25 mouse cellular contexts compared by ENCODE assay signal in genomic region chr1:54448833-54449232, GRCm38 (mm10). TPM values are rescaled to one million over a fixed set of nuclear protein-coding genes. Genes with fewer than 3 reads are reported as not detected.
A peak's percentile ranks its signal among the peaks of the same experiment; 100 is the strongest.
DNase-seq lines count a peak whose midpoint lies in the region; ATAC-seq and TF ChIP-seq lines count a peak whose summit lies in the region.
"Had no signal": no experiment of that assay in that cellular context is flagged by ENCODE, and none has a peak within 500 bp of the region (broad histone marks: within the 10 kb centered on the region; RNA-seq: fewer than 3 reads in every experiment).

No protein-coding gene starts in this region.

- H3K4me2 ChIP-seq in CH12.LX (ENCODE audit: insufficient read depth, low read depth, poor library complexity, severe bottlenecking), result peak overlapping the region; percentile 71
- no peak overlapping the region for H3K4me2 ChIP-seq in forebrain, embryonic 12.5 days
- H3K4me2 ChIP-seq in intestine, embryonic 16.5 days (ENCODE audit: low read depth, low read length), result no peak overlapping the region
- H3K4me2 ChIP-seq: embryonic facial prominence, embryonic 12.5 days; embryonic facial prominence, embryonic 15.5 days; forebrain, embryonic 15.5 days; heart, embryonic 12.5 days; heart, embryonic 15.5 days; hindbrain, embryonic 13.5 days; intestine, embryonic 15.5 days had no signal

- no peak overlapping the region for H3K4me3 ChIP-seq in CH12.LX (replicated peaks in 1 of 3; ENCODE audit: low read depth in 2 of 3, low read length in 2 of 3, poor library complexity in 1 of 3)
- peak overlapping the region; percentile 20 for H3K4me3 ChIP-seq in megakaryocyte, embryonic 14.5 days (replicated peaks)
- H3K4me3 ChIP-seq in forebrain, embryonic 12.5 days (replicated peaks), result no peak overlapping the region
- H3K4me3 ChIP-seq in intestine, embryonic 16.5 days (ENCODE audit: low read length), result no peak overlapping the region
- H3K4me3 ChIP-seq: embryonic facial prominence, embryonic 12.5 days; embryonic facial prominence, embryonic 15.5 days; forebrain, embryonic 15.5 days; heart, embryonic 12.5 days; heart, embryonic 15.5 days; hindbrain, embryonic 10.5 days; hindbrain, embryonic 13.5 days; intestine, embryonic 15.5 days had no signal

- WGBS in forebrain, embryonic 12.5 days, result 78% methylated on average over 4 of the region's 4 CpGs
- 79% methylated on average over 4 of the region's 4 CpGs for WGBS in intestine, embryonic 16.5 days

- no peaks in the 10 kb centered on the region for H3K79me2 ChIP-seq in CH12.LX (replicated peaks; ENCODE audit: control insufficient read depth, extremely low read depth, insufficient read depth, poor library complexity, severe bottlenecking)

- H3K27me3 ChIP-seq in CH12.LX (replicated peaks), result peaks cover 10% of the 10 kb centered on the region
- H3K27me3 ChIP-seq in megakaryocyte, embryonic 14.5 days (replicated peaks), result peaks cover 25% of the 10 kb centered on the region
- H3K27me3 ChIP-seq in forebrain, embryonic 12.5 days, result 0 out of 2 replicates have a peak, but pooled peaks cover 6% of the 10 kb centered on the region
- H3K27me3 ChIP-seq in intestine, embryonic 16.5 days (replicated peaks; ENCODE audit: control insufficient read depth, insufficient read depth, low read length), result no peaks in the 10 kb centered on the region
- H3K27me3 ChIP-seq: embryonic facial prominence, embryonic 12.5 days; embryonic facial prominence, embryonic 15.5 days; forebrain, embryonic 15.5 days; intestine, embryonic 15.5 days had no signal

- in situ Hi-C loops in CH12.LX (cut with MboI; ENCODE audit: low pct_ligation_motif_present, low pct_unique_long_range_greater_than_20kb, low sequenced_read_pairs), result no loop called here

- dilution Hi-C loops in CH12.LX (cut with MboI; ENCODE audit: extremely low pct_ligation_motif_present, extremely low pct_unique_long_range_greater_than_20kb, low sequenced_read_pairs), result no loop called here

- H3K36me3 ChIP-seq in CH12.LX (replicated peaks in 1 of 2; ENCODE audit: control insufficient read depth in 1 of 2, insufficient read depth in 1 of 2, low read length in 1 of 2), result no peaks in the 10 kb centered on the region
- H3K36me3 ChIP-seq in megakaryocyte, embryonic 14.5 days (replicated peaks; ENCODE audit: low read length), result no peaks in the 10 kb centered on the region
- no peaks in the 10 kb centered on the region for H3K36me3 ChIP-seq in forebrain, embryonic 12.5 days (replicated peaks)
- H3K36me3 ChIP-seq in intestine, embryonic 16.5 days (ENCODE audit: control insufficient read depth, insufficient read depth, low read length), result no peaks in the 10 kb centered on the region
- H3K36me3 ChIP-seq: embryonic facial prominence, embryonic 12.5 days; embryonic facial prominence, embryonic 15.5 days; forebrain, embryonic 15.5 days; G1E; heart, embryonic 12.5 days; heart, embryonic 15.5 days; hindbrain, embryonic 10.5 days; hindbrain, embryonic 13.5 days; intestine, embryonic 15.5 days had no signal

- no peak for DNase-seq in CH12.LX (ENCODE audit: extremely low read depth)
- DNase-seq in cerebellum, adult 8-10 months, result no peak
- DNase-seq: adrenal gland, postnatal 10 days; cerebellum, adult 11-12 months; cerebellum, adult 9-10 months; cerebellum, postnatal 14 days; gastrocnemius, postnatal 14 days; heart, adult 18-20 months; heart, postnatal 10 days; heart, postnatal 36 days had no signal

- no peaks in the 10 kb centered on the region for H3K9me3 ChIP-seq in CH12.LX (replicated peaks; ENCODE audit: low read length)
- peaks cover 8% of the 10 kb centered on the region; the same call in 1 of the 2 replicates for H3K9me3 ChIP-seq in megakaryocyte, embryonic 14.5 days
- H3K9me3 ChIP-seq in forebrain, embryonic 12.5 days, result no peaks in the 10 kb centered on the region
- H3K9me3 ChIP-seq in intestine, embryonic 16.5 days (ENCODE audit: control insufficient read depth, low read length), result no peaks in the 10 kb centered on the region
- H3K9me3 ChIP-seq: embryonic facial prominence, embryonic 12.5 days; embryonic facial prominence, embryonic 15.5 days; forebrain, embryonic 15.5 days; G1E; heart, embryonic 12.5 days; heart, embryonic 15.5 days; hindbrain, embryonic 10.5 days; hindbrain, embryonic 13.5 days; intestine, embryonic 15.5 days had no signal

- TF ChIP-seq POLR2A in CH12.LX (IDR thresholded peaks at IDR 0.05; ENCODE audit: low read depth, low read length), result no peak

- peak; percentile 75 for TF ChIP-seq EP300 in CH12.LX (IDR thresholded peaks at IDR 0.05; ENCODE audit: low read length)

- H3K27ac ChIP-seq in CH12.LX (ENCODE audit: insufficient read depth, low read depth), result no peak overlapping the region
- H3K27ac ChIP-seq in forebrain, embryonic 12.5 days, result no peak overlapping the region
- no peak overlapping the region for H3K27ac ChIP-seq in intestine, embryonic 16.5 days (ENCODE audit: low read length)
- H3K27ac ChIP-seq: embryonic facial prominence, embryonic 12.5 days; embryonic facial prominence, embryonic 15.5 days; forebrain, embryonic 15.5 days; heart, embryonic 15.5 days; hindbrain, embryonic 10.5 days; hindbrain, embryonic 13.5 days; intestine, embryonic 15.5 days had no signal

- no peak for TF ChIP-seq RAD21 in CH12.LX (IDR thresholded peaks at IDR 0.05; ENCODE audit: low read depth, low read length)

- no peak for TF ChIP-seq CTCF in CH12.LX (conservative IDR thresholded peaks at IDR 0.05 in 1 of 2, IDR thresholded peaks at IDR 0.05 in 1 of 2; ENCODE audit: low read depth in 2 of 2, low read length in 2 of 2)

- peak; percentile 58 for ATAC-seq in common myeloid progenitor, adult 5-6 weeks (replicated peaks; ENCODE audit: low read depth, poor library complexity, severe bottlenecking)
- no peak for ATAC-seq in forebrain, embryonic 12.5 days (ENCODE audit: low FRiP score)
- no peak for ATAC-seq in intestine, embryonic 16.5 days
- ATAC-seq: forebrain, embryonic 15.5 days; hindbrain, embryonic 16.5 days; intestine, embryonic 15.5 days; Patski had no signal

- H3K4me1 ChIP-seq in CH12.LX (ENCODE audit: control insufficient read depth in 1 of 2, insufficient read depth in 2 of 2), result peaks cover 4 to 5% of the 10 kb centered on the region in 2 experiments; a peak in 2 of 4 replicates
- peaks cover 8% of the 10 kb centered on the region; the same call in 1 of the 2 replicates for H3K4me1 ChIP-seq in megakaryocyte, embryonic 14.5 days
- H3K4me1 ChIP-seq in forebrain, embryonic 12.5 days, result no peaks in the 10 kb centered on the region
- no peaks in the 10 kb centered on the region for H3K4me1 ChIP-seq in intestine, embryonic 16.5 days (ENCODE audit: control insufficient read depth, insufficient read depth, low read length)
- H3K4me1 ChIP-seq: embryonic facial prominence, embryonic 12.5 days; embryonic facial prominence, embryonic 15.5 days; forebrain, embryonic 15.5 days; heart, embryonic 12.5 days; heart, embryonic 15.5 days; hindbrain, embryonic 10.5 days; hindbrain, embryonic 13.5 days; intestine, embryonic 15.5 days had no signal

- H3K9ac ChIP-seq in CH12.LX (ENCODE audit: insufficient read depth, low read depth), result no peak overlapping the region
- H3K9ac ChIP-seq in forebrain, embryonic 12.5 days, result no peak overlapping the region
- no peak overlapping the region for H3K9ac ChIP-seq in intestine, embryonic 16.5 days (ENCODE audit: low read depth, low read length)
- H3K9ac ChIP-seq: embryonic facial prominence, embryonic 12.5 days; embryonic facial prominence, embryonic 15.5 days; forebrain, embryonic 15.5 days; heart, embryonic 12.5 days; heart, embryonic 15.5 days; hindbrain, embryonic 13.5 days; intestine, embryonic 15.5 days had no signal

TF ChIP-seq in CH12.LX, 34 proteins besides CTCF, POLR2A, EP300 and RAD21:
- TF ChIP-seq IRF4 (IDR thresholded peaks at IDR 0.05; ENCODE audit: low read depth, low read length) (peak; percentile 80), MXI1 (IDR thresholded peaks at IDR 0.05; ENCODE audit: low read depth, low read length) (no peak), MAX (IDR thresholded peaks at IDR 0.05; ENCODE audit: low read length) (no peak), NELFE (IDR thresholded peaks at IDR 0.05; ENCODE audit: low read depth, low read length) (no peak), JUND (conservative IDR thresholded peaks at IDR 0.05; ENCODE audit: low read depth, low read length) (peak; percentile 31; the same call in 1 of the 2 replicates)

RNA-seq across cellular contexts. Expression of gene Gtf3c3, which starts 10.1 kb away (rescaled TPM):
- 13.4 and 14.5 TPM in 2 replicates for total RNA-seq in CH12.LX (2012; rRNA removed)
- total RNA-seq in CH12.LX (2014; rRNA removed), result 28.3 and 30.8 TPM in 2 replicates
- 14.7 and 15.9 TPM in 2 replicates for polyA plus RNA-seq in CH12.LX (2012; ENCODE audit: insufficient read length, low read depth)
- 22.9 and 23.1 TPM in 2 replicates for total RNA-seq in common myeloid progenitor, adult 5-6 weeks (2017)
- 0.21 TPM in 1 of 2 replicates, not detected in the other for polyA plus RNA-seq in megakaryocyte, embryonic 14.5 days (2012; ENCODE audit: insufficient read depth, low replicate concordance)
- 32.7 and 33.5 TPM in 2 replicates for polyA plus RNA-seq in forebrain, embryonic 12.5 days (2016; fragmentation: Nextera tagmentation; extraction: Ambion mirVana)
- 17.4 and 17.6 TPM in 2 replicates for polyA plus RNA-seq in intestine, embryonic 16.5 days (2015; fragmentation: Nextera tagmentation; extraction: Ambion mirVana)

Comparison
In these comparisons a context has a peak if more than half of its experiments do, and no peak if none do; other contexts are left out.
1. RNA of gene Gtf3c3, which starts 10.1 kb away (polyA plus RNA-seq): 32.7 to 33.5 TPM in forebrain, embryonic 12.5 days, 17.4 to 17.6 TPM in intestine, embryonic 16.5 days and 14.7 to 15.9 TPM in CH12.LX; 0.21 TPM in megakaryocyte, embryonic 14.5 days; every median in the first group is over 10 times any median in the second.